Mouse (Mus musculus) hindbrain, postnatal 0 days (tissue): Measurements from ENCODE around the gene Thsd7b. TPM values are rescaled to one million over a fixed set of nuclear protein-coding genes. Genes with fewer than 3 reads are reported as not detected.
"Not testable (repeated sequence)": the region's sequence is repeated elsewhere in the genome, so short reads cannot be mapped to it uniquely, and the experiment has no call there.

Experiments
- ATAC-seq: fragments of 200-750 bp; cut with Nextera tagmentation; 2 replicates; pipeline ENCODE4 v1.8.0; 2017; ENCODE audit warnings: mild to moderate bottlenecking, moderate TSS enrichment, moderate library complexity
- DNase-seq: peaks from one replicate; pipeline ENCODE4 v3.0.0-alpha.2; 2015; ENCODE audit warnings: low spot score
- H3K27ac ChIP-seq: fragments of 300-500 bp; sonication (generic); 2 replicates; pipeline ENCODE4 v1.5.1; 2014; ENCODE audit warnings: mild to moderate bottlenecking
- H3K27me3 ChIP-seq: fragments of 300-500 bp; sonication (generic); 2 replicates; pipeline ENCODE4 v1.6.1; 2014; ENCODE audit warnings: low read length, mixed read lengths; ENCODE audit not compliant: insufficient read depth
- H3K36me3 ChIP-seq: fragments of 300-500 bp; sonication (generic); 2 replicates; pipeline ENCODE4 v1.6.1; 2014; ENCODE audit warnings: low read length, mixed read lengths; ENCODE audit not compliant: insufficient read depth
- H3K4me1 ChIP-seq: fragments of 300-500 bp; sonication (generic); 2 replicates; pipeline ENCODE4 v1.6.1; 2014; ENCODE audit warnings: antibody characterized with exemption, low read length, mixed read lengths; ENCODE audit not compliant: insufficient read depth
- H3K4me2 ChIP-seq: fragments of 300-500 bp; sonication (generic); 2 replicates; pipeline ENCODE4 v1.6.1; 2014; ENCODE audit warnings: low read depth, mild to moderate bottlenecking, low read length, moderate library complexity, mixed read lengths
- H3K4me3 ChIP-seq: fragments of 300-500 bp; sonication (generic); 2 replicates; pipeline ENCODE4 v1.5.1; 2014; ENCODE audit warnings: low read length
- H3K9ac ChIP-seq: fragments of 300-500 bp; sonication (generic); replicated peaks from 2 replicates; pipeline ENCODE4 v1.6.1; 2014; ENCODE audit warnings: mild to moderate bottlenecking, low read length, moderate library complexity, mixed read lengths
- H3K9me3 ChIP-seq: fragments of 300-500 bp; sonication (generic); 2 replicates; pipeline ENCODE4 v1.6.1; 2016; ENCODE audit warnings: low read length, mixed read lengths
- CTCF ChIP-seq: IDR thresholded peaks from 2 replicates; pipeline ENCODE4 v1.5.1; 2016; ENCODE audit warnings: antibody characterized with exemption, control low read depth, low read depth
- WGBS: fragments of 180-500 bp; shearing (Covaris S2); extraction: QIAGEN DNeasy Blood & Tissue Kit; methylation state at CpG from one replicate; pipeline ENCODE4 v1.1.7; 2014; 5-methylcytosine and 5-hydroxymethylcytosine counted together
- polyA plus RNA-seq: library from polyadenylated mRNA; unstranded; fragments of >200 nt; fragmentation: Nextera tagmentation; extraction: Ambion mirVana; gene quantifications from 2 replicates; pipeline ENCODE4 v1.2.1, GENCODE M21; 2015
- total RNA-seq: library from RNA; depleted of rRNA; stranded (reverse); fragments of >200 nt; gene quantifications from 2 replicates; pipeline ENCODE4 v1.2.3, GENCODE M21; 2014

Thsd7b gene
- total and polyA plus RNA-seq, 2 experiments from 2014 or later = 9.5 to 19.7 TPM

- no peak for TF ChIP-seq CTCF
- H3K36me3 ChIP-seq = no peaks in the 10 kb centered on the region
- H3K4me3 ChIP-seq = no peak overlapping the region
- H3K9me3 ChIP-seq = no peaks in the 10 kb centered on the region
- H3K27ac ChIP-seq = no peak overlapping the region
- WGBS = 86% methylated on average over 2 of the region's 2 CpGs
- no peaks in the 10 kb centered on the region for H3K4me1 ChIP-seq
- H3K9ac ChIP-seq = no peak overlapping the region
- ATAC-seq (no peak), DNase-seq (no peak)
- H3K27me3 ChIP-seq = no peaks in the 10 kb centered on the region
- H3K4me2 ChIP-seq = no peak overlapping the region
These were observed 690.1 kb downstream of the Thsd7b start for GRCm38 (mm10) chr1:129963166-129963565.

- H3K4me1 ChIP-seq, H3K27me3 ChIP-seq, H3K27ac ChIP-seq, ATAC-seq, H3K4me3 ChIP-seq, H3K4me2 ChIP-seq, DNase-seq, H3K36me3 ChIP-seq, H3K9me3 ChIP-seq, H3K9ac ChIP-seq: not testable (repeated sequence)
These were observed 716.1 kb downstream of the Thsd7b start for GRCm38 (mm10) chr1:129989247-129989646.

GRCm38 (mm10) chr1:129990821-129991220 lies 717.7 kb downstream of the Thsd7b start:
- Histone ChIP-seq H3K4me3 (no peak overlapping the region), H3K9ac (no peak overlapping the region), H3K27ac (no peak overlapping the region), H3K36me3 (no peaks in the 10 kb centered on the region), H3K9me3 (no peaks in the 10 kb centered on the region), H3K27me3 (no peaks in the 10 kb centered on the region), H3K4me2 (no peak overlapping the region), H3K4me1 (no peaks in the 10 kb centered on the region)
- DNase-seq (no peak), ATAC-seq (no peak)
- no peak for TF ChIP-seq CTCF
- 78% methylated on average over 2 of the region's 2 CpGs for WGBS

GRCm38 (mm10) chr1:130055012-130055411 lies 781.9 kb downstream of the Thsd7b start:
- no peak for DNase-seq
- Histone ChIP-seq H3K4me2 (no peak overlapping the region), H3K27ac (no peak overlapping the region), H3K9ac (no peak overlapping the region), H3K9me3 (no peaks in the 10 kb centered on the region), H3K36me3 (no peaks in the 10 kb centered on the region), H3K4me3 (no peak overlapping the region), H3K4me1 (no peaks in the 10 kb centered on the region), H3K27me3 (no peaks in the 10 kb centered on the region)
- no peak for TF ChIP-seq CTCF
- ATAC-seq = no peak

GRCm38 (mm10) chr1:130062105-130062504 lies 789.0 kb downstream of the Thsd7b start:
- Histone ChIP-seq H3K27me3 (no peaks in the 10 kb centered on the region), H3K36me3 (no peaks in the 10 kb centered on the region), H3K27ac (no peak overlapping the region), H3K4me3 (no peak overlapping the region), H3K9ac (no peak overlapping the region), H3K4me1 (no peaks in the 10 kb centered on the region), H3K4me2 (no peak overlapping the region), H3K9me3 (no peaks in the 10 kb centered on the region)
- ATAC-seq = no peak
- no peak for DNase-seq
- no peak for TF ChIP-seq CTCF

GRCm38 (mm10) chr1:130066193-130066959 lies 793.3 kb downstream of the Thsd7b start:
- no peak overlapping the region for H3K27ac ChIP-seq
- H3K4me3 ChIP-seq = no peak overlapping the region
- no peak overlapping the region for H3K9ac ChIP-seq
- 81% methylated on average over 3 of the region's 3 CpGs for WGBS
- no peaks in the 10 kb centered on the region for H3K36me3 ChIP-seq
- TF ChIP-seq CTCF = no peak
- no peak overlapping the region for H3K4me2 ChIP-seq
- DNase-seq (no peak), ATAC-seq (no peak)
- H3K27me3 ChIP-seq = no peaks in the 10 kb centered on the region
- no peaks in the 10 kb centered on the region for H3K9me3 ChIP-seq
- H3K4me1 ChIP-seq = no peaks in the 10 kb centered on the region

GRCm38 (mm10) chr1:130083788-130084187 lies 810.7 kb downstream of the Thsd7b start:
- H3K9ac ChIP-seq = no peak overlapping the region
- no peak overlapping the region for H3K27ac ChIP-seq
- DNase-seq (no peak), ATAC-seq (no peak)
- no peaks in the 10 kb centered on the region for H3K4me1 ChIP-seq
- 84% methylated on average over 2 of the region's 2 CpGs for WGBS
- no peaks in the 10 kb centered on the region for H3K36me3 ChIP-seq
- H3K27me3 ChIP-seq = no peaks in the 10 kb centered on the region
- H3K4me3 ChIP-seq = no peak overlapping the region
- TF ChIP-seq CTCF = no peak
- no peaks in the 10 kb centered on the region for H3K9me3 ChIP-seq
- no peak overlapping the region for H3K4me2 ChIP-seq
